Mouse (Mus musculus) macrophage (primary cell): Measurements from ENCODE around the gene Ptbp2. TPM values are rescaled to one million over a fixed set of nuclear protein-coding genes. Genes with fewer than 3 reads are reported as not detected.

Experiments
- H3K27ac ChIP-seq: fragments of 350-480 bp; formaldehyde crosslinking; 2 replicates; pipeline ENCODE4 v1.9.0; 2021
- H3K36me3 ChIP-seq: fragments of 350-480 bp; formaldehyde crosslinking; 2 replicates; pipeline ENCODE4 v1.9.0; 2021; ENCODE audit errors: inconsistent target
- H3K4me3 ChIP-seq: fragments of 350-480 bp; formaldehyde crosslinking; 2 replicates; pipeline ENCODE4 v1.9.0; 2021; ENCODE audit errors: inconsistent target
- H3K79me2 ChIP-seq: fragments of 350-480 bp; formaldehyde crosslinking; 2 replicates; pipeline ENCODE4 v1.9.0; 2021; ENCODE audit errors: inconsistent target
- WGBS: methylation state at CpG from one replicate; pipeline ENCODE4 v1.1.7; 2026; ENCODE audit warnings: inconsistent platforms; ENCODE audit not compliant: missing documents; 5-methylcytosine and 5-hydroxymethylcytosine counted together
- polyA plus RNA-seq: library from polyadenylated mRNA; stranded (reverse); fragments of 250-400 nt; gene quantifications from 3 replicates; pipeline ENCODE4 v1.2.4, GENCODE M21; 2018; ENCODE audit warnings: inconsistent platforms

Gene Ptbp2
- polyA plus RNA-seq, 1 experiment from 2014 or later, result 9.5 TPM

DNA sequence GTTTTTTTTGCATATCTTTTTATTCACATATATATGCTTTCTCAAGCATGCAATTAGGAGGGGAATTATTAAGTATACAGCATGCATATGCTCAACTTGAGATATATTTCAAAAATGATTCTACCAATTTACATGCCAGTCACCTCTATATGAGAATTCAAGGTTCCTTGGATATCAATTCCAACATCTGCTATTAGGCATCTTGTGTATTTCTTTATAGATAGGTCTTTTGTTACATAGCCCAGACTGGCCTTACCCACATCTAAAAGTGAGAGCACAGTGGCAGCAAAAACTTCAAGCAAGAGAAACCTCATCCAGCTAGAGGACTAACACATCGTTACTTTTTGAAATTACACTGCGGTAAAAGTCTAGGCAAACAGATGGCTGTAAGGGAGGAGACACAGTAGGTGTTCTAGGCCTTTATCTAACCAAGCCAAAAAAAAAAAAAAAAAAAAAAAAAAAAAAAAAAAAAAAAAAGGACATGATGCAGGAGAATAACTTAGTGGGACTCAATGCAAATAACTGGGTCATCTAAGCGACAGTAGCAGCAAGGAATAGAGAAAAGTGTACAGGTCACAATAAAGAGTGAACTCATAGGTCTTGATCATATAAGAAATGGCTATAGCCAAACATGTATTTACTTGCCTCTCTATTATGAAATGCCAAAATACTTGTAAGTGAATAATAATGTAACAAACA lies 34.6 kb downstream of the Ptbp2 start:
- H3K4me3 ChIP-seq, result no peak overlapping the region
- WGBS, result 96% methylated on average over 2 of the region's 3 CpGs
- no peak overlapping the region for H3K27ac ChIP-seq
- H3K79me2 ChIP-seq, result peaks cover 59% of the 10 kb centered on the region; the same call in 1 of the 2 replicates
- H3K36me3 ChIP-seq, result peaks cover 10% of the 10 kb centered on the region; the same call in 1 of the 2 replicates

DNA sequence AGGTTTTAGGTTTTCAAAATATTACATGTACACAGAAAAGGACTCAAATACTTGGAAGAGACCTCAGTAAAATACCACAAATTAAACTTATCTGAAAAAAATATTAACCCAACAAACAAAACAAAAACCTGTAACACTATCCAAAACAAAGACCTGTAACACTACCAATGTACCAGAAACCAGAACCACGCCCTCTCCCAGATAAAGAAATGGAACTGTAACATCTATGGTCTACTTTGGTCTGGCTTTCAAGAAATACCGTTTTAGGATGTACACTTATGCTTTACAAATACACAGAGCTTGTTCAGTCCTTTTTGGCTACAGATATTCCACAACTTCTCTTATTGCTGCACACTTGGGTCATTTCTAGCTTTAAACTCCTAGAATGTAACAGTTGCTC lies 35.1 kb downstream of the Ptbp2 start:
- Histone ChIP-seq H3K36me3 (peaks cover 10% of the 10 kb centered on the region; the same call in 1 of the 2 replicates), H3K79me2 (peaks cover 53% of the 10 kb centered on the region; the same call in 1 of the 2 replicates), H3K27ac (no peak overlapping the region), H3K4me3 (no peak overlapping the region)
- 92% methylated on average over 2 of the region's 2 CpGs for WGBS

DNA sequence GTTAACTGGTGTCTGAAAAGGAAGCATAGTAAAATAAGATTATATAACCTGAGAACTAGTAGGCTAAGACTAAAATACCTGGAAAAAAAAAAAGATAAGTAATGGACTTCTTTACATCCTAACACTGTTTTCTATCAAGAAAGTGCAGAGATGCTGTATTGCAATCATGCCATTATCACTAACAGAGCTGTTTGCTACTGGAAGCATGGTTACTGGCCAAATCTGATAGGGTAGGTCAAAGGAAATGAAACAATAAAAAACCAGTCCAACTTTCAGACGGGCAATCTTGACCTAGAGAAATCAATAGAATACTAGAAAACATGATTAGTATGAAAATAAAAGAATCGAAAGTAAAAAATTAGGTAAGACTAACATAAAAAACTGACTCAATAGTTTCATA lies 37.6 kb downstream of the Ptbp2 start:
- WGBS, result 100% methylated on average over 2 of the region's 2 CpGs
- peaks cover 10% of the 10 kb centered on the region; the same call in 1 of the 2 replicates for H3K36me3 ChIP-seq
- H3K4me3 ChIP-seq, result no peak overlapping the region
- no peak overlapping the region for H3K27ac ChIP-seq
- H3K79me2 ChIP-seq, result peaks cover 29% of the 10 kb centered on the region; the same call in 1 of the 2 replicates

DNA sequence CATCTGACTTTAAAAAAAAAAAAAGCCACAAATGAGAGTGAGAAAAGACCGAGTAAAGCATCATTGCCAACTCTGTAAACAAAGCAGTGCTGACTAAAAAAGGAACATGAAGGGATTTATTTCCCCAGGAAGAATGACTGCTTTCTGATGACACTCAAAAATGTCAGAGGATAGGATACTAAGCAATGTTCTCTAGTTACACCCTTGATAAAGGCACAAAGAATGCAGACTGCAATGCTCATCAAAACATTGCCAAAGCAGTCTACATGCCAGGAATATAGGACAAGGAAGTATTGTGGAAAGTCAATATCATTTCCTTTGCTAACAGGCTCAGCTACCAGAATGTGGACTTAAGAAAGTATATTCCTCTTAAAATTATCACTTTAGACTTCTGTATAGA lies 38.5 kb downstream of the Ptbp2 start:
- H3K27ac ChIP-seq, result no peak overlapping the region

DNA sequence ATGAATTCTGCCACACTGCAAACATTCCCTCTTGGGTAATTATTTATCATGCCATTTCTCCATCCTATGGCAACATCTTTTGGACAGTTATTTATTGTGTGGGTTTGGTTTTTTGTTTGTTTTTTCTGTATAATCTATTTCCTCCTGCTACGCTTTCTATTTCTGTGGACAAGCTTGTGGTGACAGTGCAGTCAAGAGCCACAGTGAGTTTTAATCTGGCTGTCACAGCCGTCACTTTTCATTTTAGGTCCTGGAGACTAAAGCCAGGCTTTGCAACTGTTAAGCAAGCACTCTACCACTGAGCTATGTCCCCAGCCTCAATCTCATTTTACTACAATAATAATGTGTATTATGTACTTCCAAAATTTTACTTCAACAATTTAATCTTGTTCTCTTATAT lies 54.4 kb downstream of the Ptbp2 start:
- Histone ChIP-seq H3K36me3 (peaks cover 2% of the 10 kb centered on the region; the same call in 1 of the 2 replicates), H3K79me2 (no peaks in the 10 kb centered on the region), H3K4me3 (no peak overlapping the region), H3K27ac (no peak overlapping the region)
- WGBS, result 90% methylated on average over 2 of the region's 2 CpGs

More for the DNA sequence above, 38.5 kb downstream of the Ptbp2 start:
- H3K4me3 ChIP-seq, result no peak overlapping the region
- peaks cover 10% of the 10 kb centered on the region; the same call in 1 of the 2 replicates for H3K36me3 ChIP-seq
- WGBS, result 74% methylated on average over 1 of the region's 1 CpGs
- H3K79me2 ChIP-seq, result peaks cover 21% of the 10 kb centered on the region; the same call in 1 of the 2 replicates

DNA sequence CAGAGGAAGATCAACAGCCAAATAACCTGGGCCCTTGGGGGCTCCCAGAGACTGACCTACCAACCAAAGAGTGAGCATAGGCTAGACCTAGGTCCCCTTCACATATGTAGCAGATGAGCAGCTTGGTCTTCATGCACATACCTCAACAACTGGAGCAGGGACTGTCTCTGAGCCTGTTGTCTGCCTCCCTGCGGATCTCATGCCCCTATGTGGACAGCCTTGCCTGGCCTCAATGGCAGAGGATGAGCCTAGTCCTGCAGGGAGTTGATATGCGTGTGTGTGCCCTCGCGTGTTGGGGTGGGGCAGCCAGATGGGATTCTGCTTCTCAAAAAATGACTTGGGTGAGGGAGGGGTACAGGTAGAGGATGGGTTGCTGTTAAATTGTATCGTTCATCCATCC lies 72.2 kb downstream of the Ptbp2 start:
- Histone ChIP-seq H3K79me2 (no peaks in the 10 kb centered on the region), H3K36me3 (no peaks in the 10 kb centered on the region), H3K4me3 (no peak overlapping the region), H3K27ac (no peak overlapping the region)
- 100% methylated on average over 2 of the region's 5 CpGs for WGBS

DNA sequence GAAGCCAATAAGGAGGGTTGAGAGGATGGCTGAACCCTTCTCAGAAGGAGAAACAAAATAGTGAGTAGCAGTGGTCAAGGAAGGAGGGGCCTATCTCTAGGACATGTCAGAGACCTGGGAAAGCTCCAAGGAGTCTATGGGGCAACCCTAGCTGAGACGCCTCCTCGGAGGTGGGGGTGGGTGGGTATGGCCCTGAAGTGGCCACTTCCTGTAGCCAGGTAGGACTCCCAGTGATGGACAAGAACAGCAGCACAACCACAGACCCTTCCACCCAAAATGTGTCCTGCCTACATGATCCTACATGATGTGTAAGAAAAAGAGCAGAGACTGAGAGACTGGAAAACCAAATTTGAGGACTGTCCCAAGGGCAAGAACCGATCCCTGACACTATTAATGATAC lies 72.8 kb downstream of the Ptbp2 start:
- no peak overlapping the region for H3K27ac ChIP-seq
- H3K79me2 ChIP-seq, result no peaks in the 10 kb centered on the region
- no peak overlapping the region for H3K4me3 ChIP-seq
- WGBS, result 92% methylated on average over 3 of the region's 3 CpGs
- H3K36me3 ChIP-seq, result no peaks in the 10 kb centered on the region

DNA sequence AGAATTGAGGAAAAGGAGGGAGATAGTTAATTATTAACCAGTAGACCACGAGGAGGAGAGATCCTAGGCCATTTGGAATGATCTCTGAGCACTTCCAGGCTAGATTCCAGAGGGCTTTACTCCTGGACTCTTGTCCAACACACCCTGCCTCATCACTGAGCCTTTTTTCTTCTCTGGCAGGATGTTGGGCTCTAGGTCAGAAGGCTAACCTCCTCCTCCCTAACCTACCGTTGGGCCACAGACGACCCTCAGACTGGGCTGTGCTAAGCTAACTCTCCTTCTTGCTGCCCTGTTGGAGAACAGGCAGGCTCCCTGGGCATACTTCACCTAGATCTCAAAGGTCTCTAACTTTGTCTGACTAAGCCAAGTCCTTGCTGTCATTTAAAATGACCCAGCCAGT lies 82.8 kb downstream of the Ptbp2 start:
- no peaks in the 10 kb centered on the region for H3K36me3 ChIP-seq
- H3K27ac ChIP-seq, result no peak overlapping the region
- 83% methylated on average over 3 of the region's 3 CpGs for WGBS
- no peaks in the 10 kb centered on the region for H3K79me2 ChIP-seq
- no peak overlapping the region for H3K4me3 ChIP-seq

DNA sequence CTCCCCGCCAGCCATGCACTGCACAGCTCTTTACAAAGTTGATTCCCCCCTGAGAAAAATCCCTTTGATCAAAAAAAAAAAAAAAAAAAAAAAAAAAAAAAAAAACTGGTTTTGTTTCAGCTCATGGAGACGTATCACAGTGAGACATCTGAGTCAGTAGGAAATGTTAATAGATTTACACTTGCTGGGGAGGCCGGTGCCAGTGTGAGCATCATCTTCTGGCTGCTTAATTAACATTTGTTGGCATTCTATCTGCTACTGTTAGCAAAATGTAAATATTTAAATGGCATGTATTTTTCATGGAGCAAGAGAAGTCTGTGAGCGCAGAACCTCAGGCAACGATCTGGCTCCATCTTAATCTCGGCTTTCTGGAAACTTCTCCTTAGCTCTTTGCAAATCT lies 99.5 kb downstream of the Ptbp2 start:
- no peak overlapping the region for H3K27ac ChIP-seq
- 85% methylated on average over 6 of the region's 6 CpGs for WGBS
- H3K79me2 ChIP-seq, result no peaks in the 10 kb centered on the region
- H3K36me3 ChIP-seq, result no peaks in the 10 kb centered on the region
- no peak overlapping the region for H3K4me3 ChIP-seq
